Mouse (Mus musculus): ENCODE data around the gene Serp1.
"Not testable (repeated sequence)": the region's sequence is repeated elsewhere in the genome, so short reads cannot be mapped to it uniquely, and the experiment has no call there.

The Serp1 gene

GRCm38 (mm10) chr3:58508020-58508750, 17.5 kb downstream of the Serp1 start:
- in situ Hi-C loops (cut with MboI, MseI): no loop called here

GRCm38 (mm10) chr3:58504676-58505075, 21.0 kb downstream of the Serp1 start:
- in situ Hi-C loops (cut with MboI, MseI): no loop called here

- in situ Hi-C loops (cut with MboI, MseI): no loop called here
Measured at GRCm38 (mm10) chr3:58503720-58504333, 21.9 kb downstream of the Serp1 start.

GRCm38 (mm10) chr3:58501961-58502360, 23.7 kb downstream of the Serp1 start:
- in situ Hi-C loops (cut with MboI, MseI): no loop called here

- in situ Hi-C loops (cut with MboI, MseI): no loop called here
Measured at GRCm38 (mm10) chr3:58493621-58494020, 32.1 kb downstream of the Serp1 start.

- in situ Hi-C loops (cut with MboI, MseI): no loop called here
Measured at GRCm38 (mm10) chr3:58490787-58491186, 34.9 kb downstream of the Serp1 start.

- in situ Hi-C loops (cut with MboI, MseI): loop anchor here (10.0 kb wide), 1 partner anchor 323 kb away; no protein-coding TSS in a partner anchor
Measured at GRCm38 (mm10) chr3:58487999-58488775, 37.5 kb downstream of the Serp1 start.

- in situ Hi-C loops (cut with MboI, MseI): loop anchor here (10.0 kb wide), 1 partner anchor 322 kb away; no protein-coding TSS in a partner anchor
Measured at GRCm38 (mm10) chr3:58487121-58487520, 38.6 kb downstream of the Serp1 start.

- in situ Hi-C loops (cut with MboI, MseI): loop anchor here (10.0 kb wide), 1 partner anchor 321 kb away; no protein-coding TSS in a partner anchor
Measured at GRCm38 (mm10) chr3:58485883-58486282, 39.8 kb downstream of the Serp1 start.

- in situ Hi-C loops (cut with MboI, MseI): no loop called here
Measured at GRCm38 (mm10) chr3:58478755-58479455, 46.8 kb downstream of the Serp1 start.

- in situ Hi-C loops (cut with MboI, MseI): not testable (repeated sequence)
Measured at GRCm38 (mm10) chr3:58475298-58475697, 50.4 kb downstream of the Serp1 start.

All from regulatory T cell (primary cell).